Mouse (Mus musculus) left cerebral cortex, adult 2 months (tissue): ENCODE results near the gene Dgka. TPM values are rescaled to one million over a fixed set of nuclear protein-coding genes. Genes with fewer than 3 reads are reported as not detected.
A peak's percentile ranks its signal among the peaks of the same experiment; 100 is the strongest.

Experiments
- DNase-seq, 2 experiments: peaks; one replicate each; pipeline ENCODE4 v3.0.0; 2021 to 2022; ENCODE audit warnings: low spot score in 2 of 2, mixed read lengths in 1 of 2; ENCODE audit errors: extremely low spot score in 1 of 2
- H3K27ac ChIP-seq: fragments of 200-600 bp; 2 replicates; pipeline ENCODE4 v1.8.1; 2022
- H3K4me3 ChIP-seq: fragments of 200-600 bp; 2 replicates; pipeline ENCODE4 v1.8.1; 2022
- CTCF ChIP-seq: fragments of 200-600 bp; IDR thresholded peaks from 2 replicates; pipeline ENCODE4 v1.8.1; 2022; ENCODE audit warnings: antibody characterized with exemption, mild to moderate bottlenecking, moderate library complexity
- intact Hi-C: fragments of 180-260 bp; cut with DNase I; formaldehyde crosslinking; loops from one replicate; pipeline ENCODE4 v1.15.1; 2025
- total RNA-seq, 2 experiments: library from RNA; stranded (reverse); gene quantifications; 2 replicates each; pipeline ENCODE4 v1.2.3; 2021

Dgka gene
- total RNA-seq, 2 experiments from 2014 or later: 7.4 to 7.9 TPM

DNA sequence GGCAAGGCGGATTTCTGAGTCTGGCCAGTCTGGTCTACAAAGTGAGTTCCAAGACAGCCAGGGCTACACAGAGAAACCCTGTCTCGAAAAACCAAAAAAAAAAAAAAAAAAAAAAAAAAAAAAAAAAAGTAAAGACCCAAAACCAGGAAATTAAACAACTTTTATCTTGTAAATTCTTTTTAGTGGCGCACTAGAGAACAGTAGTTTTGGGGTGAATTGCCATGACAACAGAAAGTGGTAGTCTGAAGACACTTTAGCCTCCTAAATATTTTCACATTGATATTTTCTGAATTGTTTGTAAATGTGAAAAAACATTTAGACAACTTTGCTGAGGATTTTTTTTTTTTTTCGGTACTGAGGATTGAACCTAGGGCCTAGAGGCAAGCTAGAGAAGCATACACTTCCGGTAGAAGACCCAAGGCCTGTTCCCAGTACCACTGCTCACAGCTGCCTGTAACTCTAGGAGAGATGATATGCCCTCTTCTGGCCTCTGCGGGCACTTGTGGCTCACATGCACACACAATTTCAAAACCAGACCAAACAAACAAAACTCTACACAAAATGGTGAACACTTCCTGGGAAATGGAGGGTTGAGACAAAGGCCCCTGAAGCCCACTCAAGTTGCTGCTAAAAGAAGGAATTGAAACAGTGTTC, 47.5 kb downstream of the Dgka start:
- H3K27ac ChIP-seq: peak overlapping the region; percentile 88; the same call in 1 of the 2 replicates
- no peak; the same call in 1 of the 2 replicates for TF ChIP-seq CTCF
- H3K4me3 ChIP-seq: peak overlapping the region; percentile 42; the same call in 1 of the 2 replicates
- no peak for DNase-seq
- intact Hi-C loops: no loop called here

DNA sequence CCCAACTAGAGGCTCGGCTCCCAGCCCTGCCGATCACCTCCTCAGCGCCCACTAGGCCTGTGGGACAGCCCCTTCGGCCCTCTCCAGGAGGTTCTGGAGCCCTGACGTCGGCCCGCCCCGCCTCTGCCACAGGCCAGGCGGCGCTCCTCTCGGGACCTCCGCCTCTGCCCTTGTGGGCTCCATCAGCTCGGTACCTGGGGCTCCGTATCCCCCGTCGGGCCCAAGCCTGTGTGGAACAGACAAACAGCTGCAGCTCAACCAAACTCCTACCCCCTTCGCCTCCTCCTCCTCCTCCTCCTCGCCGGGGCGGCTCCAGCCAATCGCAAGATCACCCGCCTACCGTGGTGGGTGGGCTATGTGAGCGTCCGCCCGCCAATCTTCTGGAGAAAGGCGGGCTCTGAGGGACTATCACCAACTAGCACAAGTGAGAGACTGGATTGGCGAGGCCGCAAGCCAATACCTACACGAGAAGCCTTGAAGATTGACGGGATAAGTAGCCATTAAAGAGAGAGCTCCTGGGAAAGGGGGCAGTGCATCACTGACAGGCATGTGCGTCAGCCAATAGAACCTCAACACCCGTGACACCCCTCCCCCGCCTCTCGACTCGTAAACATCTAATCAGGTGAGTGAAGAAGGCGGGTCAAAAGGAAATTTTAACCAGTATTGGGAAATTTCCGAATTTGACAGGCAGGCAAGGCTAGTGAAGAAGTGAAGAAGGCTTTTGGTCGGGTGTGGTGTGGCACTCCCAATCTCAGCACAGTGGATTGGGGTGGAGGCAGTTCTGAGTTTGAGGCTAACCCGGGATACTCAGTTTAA, 48.5 kb downstream of the Dgka start, which contains the start of gene Rab5b:
Gene Rab5b (minus strand): TSS at position 273 of the 816 bp plus-strand sequence.
- intact Hi-C loops: no loop called here
- Histone ChIP-seq H3K4me3 (peak within 1 kb of the TSS; percentile 97), H3K27ac (peak within 1 kb of the TSS; percentile 98)
- DNase-seq: peak; percentile 97 to 99
- no peak for TF ChIP-seq CTCF

DNA sequence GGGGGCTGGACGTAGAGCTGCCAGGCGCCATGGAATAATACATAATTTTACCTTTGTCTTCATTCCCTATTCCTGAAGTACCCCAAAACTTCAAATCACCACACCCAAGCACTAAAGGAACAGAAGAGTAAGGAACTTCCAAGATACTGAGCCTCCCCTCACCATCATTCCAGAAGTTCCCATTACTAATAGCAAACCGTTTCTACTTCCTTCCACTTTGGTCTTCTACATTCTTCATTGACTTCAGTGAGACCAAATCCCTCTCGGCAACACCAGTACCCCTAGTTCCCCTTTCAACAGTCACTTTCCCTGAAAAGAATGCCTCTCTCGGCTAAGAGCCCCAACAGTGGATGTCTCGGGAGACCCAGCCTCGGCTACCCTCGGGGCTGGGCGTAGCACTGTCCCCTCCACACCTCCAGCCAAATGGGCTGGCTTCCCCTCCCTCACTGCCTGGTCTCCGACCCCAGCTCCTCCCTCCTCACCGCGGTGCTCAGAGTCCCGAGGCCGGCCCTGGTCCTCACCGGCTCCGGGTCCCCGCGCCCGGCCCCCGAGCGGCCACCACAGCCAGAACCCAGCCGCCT, 49.2 kb downstream of the Dgka start:
- peak overlapping the region; percentile 97 for H3K4me3 ChIP-seq
- DNase-seq: no peak
- H3K27ac ChIP-seq: peak overlapping the region; percentile 98
- intact Hi-C loops: no loop called here
- TF ChIP-seq CTCF: no peak

DNA sequence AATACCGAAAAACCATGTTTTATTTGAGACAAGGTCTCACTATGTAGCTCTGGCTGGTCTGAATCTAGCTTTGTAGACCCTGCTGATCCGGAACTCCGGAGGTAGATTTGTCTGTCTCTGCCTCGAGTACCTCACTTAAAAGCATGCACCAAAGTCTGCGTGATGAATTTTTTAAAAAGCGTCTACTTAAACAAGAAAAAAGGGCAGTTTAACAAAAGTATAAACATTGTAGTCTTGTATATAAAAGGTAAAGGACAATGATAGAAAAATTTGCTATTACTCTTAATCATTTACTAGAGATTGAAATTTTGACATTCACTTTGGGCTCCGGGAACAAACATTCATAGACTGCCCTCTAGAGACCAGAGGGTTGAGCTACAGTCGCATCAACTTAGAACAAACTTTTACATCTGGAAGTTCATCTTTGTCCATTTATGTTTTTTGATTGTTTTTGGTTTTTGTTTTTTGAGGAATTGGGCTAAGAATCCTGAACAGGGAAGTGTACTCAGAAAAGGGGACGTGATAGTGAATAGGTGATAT, 70.1 kb downstream of the Dgka start:
- peak in 1 of 2 experiments; percentile 20 for DNase-seq
- Histone ChIP-seq H3K4me3 (peak overlapping the region; percentile 77), H3K27ac (peak overlapping the region; percentile 85)
- intact Hi-C loops: loop anchor here (5.0 kb wide), 1 partner anchor 107 kb away; the partner anchor contains the start of gene Pa2g4
- TF ChIP-seq CTCF: peak; percentile 82

DNA sequence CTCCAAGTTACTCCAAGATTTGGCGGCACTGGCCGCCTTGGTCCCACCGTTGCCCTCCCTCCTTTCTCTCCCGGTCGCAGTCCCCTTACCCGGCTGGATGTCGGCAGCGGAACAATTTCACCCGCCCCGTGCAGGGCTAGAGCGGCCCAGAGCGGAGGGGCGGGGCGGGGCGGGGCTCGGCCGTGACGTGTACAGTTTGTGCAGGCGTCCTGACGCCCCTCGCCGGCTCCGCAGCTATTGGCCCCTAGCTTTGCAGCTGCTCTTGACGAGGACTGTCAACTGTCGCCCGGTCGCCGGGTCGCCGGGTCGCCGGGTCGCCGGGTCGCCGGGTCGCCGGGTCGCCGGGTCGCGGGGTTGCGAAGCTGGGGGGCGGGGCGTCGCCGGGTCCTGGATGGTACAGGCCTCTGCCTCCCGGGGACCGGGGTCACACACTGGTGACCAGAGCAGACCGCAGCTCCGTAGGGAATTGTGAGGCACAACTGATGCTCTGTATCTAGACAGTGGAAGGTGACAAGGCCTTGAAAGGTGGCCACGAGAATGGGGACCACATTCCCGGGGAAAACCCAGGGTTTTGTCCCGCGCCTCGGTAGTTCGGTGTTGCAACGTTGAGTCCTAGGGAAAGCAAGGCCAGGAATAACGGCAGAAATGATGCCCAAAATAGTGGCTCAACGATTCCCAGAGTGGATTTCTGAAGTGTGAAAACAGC, 70.7 kb downstream of the Dgka start, which contains the start of gene Suox:
Gene Suox (minus strand): TSS at position 311 of the 706 bp plus-strand sequence.
- intact Hi-C loops: loop anchor here (1.0 to 5.0 kb wide), 3 partner anchors 48 to 123 kb away; partner anchors contain the start of genes Pa2g4 and Rps26
- Histone ChIP-seq H3K27ac (peak within 1 kb of the TSS; percentile 85), H3K4me3 (peak within 1 kb of the TSS; percentile 77)
- TF ChIP-seq CTCF: no peak
- peak; percentile 81 to 82 for DNase-seq

DNA sequence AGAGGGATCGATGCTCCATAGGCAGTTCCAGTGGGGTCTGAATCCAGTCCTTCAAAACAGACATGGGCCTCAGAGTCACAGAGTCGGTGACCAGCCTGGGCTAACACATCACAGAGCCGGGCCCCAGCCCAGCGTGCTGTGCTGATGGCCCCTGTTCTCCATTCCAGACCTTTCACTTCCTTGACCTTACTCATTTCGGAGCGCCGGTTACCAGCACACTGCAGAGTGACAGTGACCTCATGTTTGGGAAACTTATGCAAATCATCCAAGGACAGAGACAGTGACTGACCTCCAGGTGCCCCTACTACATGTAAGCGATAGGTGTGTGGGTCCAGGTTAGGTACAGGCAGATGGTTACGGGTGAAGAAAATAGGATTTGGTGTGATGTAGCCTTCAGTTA, 73.5 kb downstream of the Dgka start:
- H3K4me3 ChIP-seq: no peak overlapping the region
- no peak for DNase-seq
- no peak for TF ChIP-seq CTCF
- H3K27ac ChIP-seq: no peak overlapping the region
- intact Hi-C loops: loop anchor here (5.0 kb wide), 1 partner anchor 104 kb away; the partner anchor contains the start of gene Pa2g4

Other genes with a start within 250 kb of the Dgka start
- 10 to 100 TPM; 30.7 to 32.9 TPM for gene Myl6b, start 246.2 kb downstream of the Dgka start, total RNA-seq
- gene Esyt1, start 219.0 kb downstream of the Dgka start, total RNA-seq: 10 to 100 TPM; 10.2 to 10.4 TPM
- 10 to 100 TPM; 12.4 to 15.7 TPM for gene Zc3h10, start 197.1 kb downstream of the Dgka start, total RNA-seq
- 1,000 to 10,000 TPM; 1,506 to 1,537 TPM for gene Rpl41, start 195.6 kb downstream of the Dgka start, total RNA-seq
- gene Pa2g4, start 178.9 kb downstream of the Dgka start, total RNA-seq: 10 to 100 TPM; 51.7 to 58.0 TPM
- 1 to 10 TPM; 5.0 to 5.4 TPM for gene Erbb3, start 155.2 kb downstream of the Dgka start, total RNA-seq
- gene Rps26, start 118.1 kb downstream of the Dgka start, total RNA-seq: 100 to 1,000 TPM; 211 to 235 TPM
- gene Ikzf4, start 98.9 kb downstream of the Dgka start, total RNA-seq: 10 to 100 TPM; 16.2 to 16.8 TPM
- gene Suox, start 70.8 kb downstream of the Dgka start, total RNA-seq: 10 to 100 TPM; 11.3 to 12.3 TPM
- 100 to 1,000 TPM; 123 to 132 TPM for gene Rab5b, start 48.6 kb downstream of the Dgka start, total RNA-seq
- gene Pmel, start 40.7 kb downstream of the Dgka start, total RNA-seq: under 1 TPM; 0.36 to 0.75 TPM
- 1 to 10 TPM; 2.2 to 2.6 TPM for gene Cdk2, start 39.8 kb downstream of the Dgka start, total RNA-seq
- gene Pym1, start 3.0 kb upstream of the Dgka start, total RNA-seq: 10 to 100 TPM; 27.1 to 27.8 TPM
- gene Mmp19, start 46.1 kb upstream of the Dgka start, total RNA-seq: under 1 TPM; 0.48 to 0.63 TPM
- 10 to 100 TPM; 62.3 TPM for gene Dnajc14, start 59.2 kb upstream of the Dgka start, total RNA-seq
- 10 to 100 TPM in 1 of 2 experiments, 1 to 10 TPM in 1; 7.9 to 10.3 TPM for gene Tmem198b, start 59.5 kb upstream of the Dgka start, total RNA-seq
- gene Sarnp, start 72.5 kb upstream of the Dgka start, total RNA-seq: 10 to 100 TPM; 33.0 to 33.6 TPM
- gene Ormdl2, start 76.8 kb upstream of the Dgka start, total RNA-seq: 1 to 10 TPM; 7.9 to 9.0 TPM
- gene Gdf11, start 146.9 kb upstream of the Dgka start, total RNA-seq: 10 to 100 TPM; 13.1 to 15.3 TPM
- 10 to 100 TPM; 63.7 to 73.3 TPM for gene Cd63, start 156.1 kb upstream of the Dgka start, total RNA-seq
- 1 to 10 TPM; 6.5 to 7.4 TPM for gene Rdh5, start 178.0 kb upstream of the Dgka start, total RNA-seq
- gene Bloc1s1, start 179.2 kb upstream of the Dgka start, total RNA-seq: 10 to 100 TPM; 78.8 to 80.8 TPM
- gene Itga7, start 189.0 kb upstream of the Dgka start, total RNA-seq: 10 to 100 TPM; 13.2 to 16.3 TPM
- not detected for gene Mettl7b, start 216.1 kb upstream of the Dgka start, total RNA-seq
- not detected for gene Olfr9, start 244.6 kb upstream of the Dgka start, total RNA-seq